Mouse (Mus musculus): ENCODE results near the gene Mtmr14. TPM values are rescaled to one million over a fixed set of nuclear protein-coding genes. Genes with fewer than 3 reads are reported as not detected.

Mtmr14 gene
- polyA plus RNA-seq, 1 experiment from 2014 or later, result 34.1 TPM

GRCm38 (mm10) chr6:113306322-113306985 lies 68.8 kb downstream of the Mtmr14 start:
- Histone ChIP-seq H3K27ac (ENCODE audit: low read depth, low read length) (peak overlapping the region; percentile 99), H3K9me3 (ENCODE audit: control insufficient read depth, low read length) (no peaks in the 10 kb centered on the region), H3K27me3 (replicated peaks; ENCODE audit: control insufficient read depth, insufficient read depth, low read length) (no peaks in the 10 kb centered on the region), H3K36me3 (ENCODE audit: control insufficient read depth, insufficient read depth, low read length) (no peaks in the 10 kb centered on the region), H3K4me2 (ENCODE audit: low read length) (peak overlapping the region; percentile 99), H3K9ac (ENCODE audit: low read depth, low read length) (peak overlapping the region; percentile 96), H3K4me3 (ENCODE audit: low read length) (peak overlapping the region; percentile 83), H3K4me1 (ENCODE audit: control insufficient read depth, insufficient read depth, low read depth, low read length) (peaks cover 18% of the 10 kb centered on the region)
- peak; percentile 98 for ATAC-seq
- under 1% methylated on average over 46 of the region's 50 CpGs for WGBS

DNA sequence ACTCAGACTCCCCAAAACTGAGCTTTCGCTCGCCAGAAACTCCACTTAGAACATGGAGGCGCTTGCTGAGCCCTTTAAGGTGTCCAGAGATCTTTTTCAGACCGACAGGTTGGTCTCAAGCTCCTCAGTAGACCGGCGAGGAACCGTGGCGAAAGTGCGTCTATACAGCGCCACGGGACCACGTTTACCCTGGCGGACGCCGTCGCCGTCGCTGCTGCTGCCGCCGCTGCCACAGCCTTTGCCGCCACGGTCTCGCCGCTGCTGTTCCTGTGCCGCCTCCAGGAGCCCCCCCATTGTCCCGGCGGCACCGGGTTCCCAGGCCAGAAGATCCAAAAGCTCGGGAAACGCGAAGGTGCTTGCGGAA lies 69.3 kb downstream of the Mtmr14 start, which contains the start of gene Brpf1:
Brpf1 (plus strand) TSS at position 152 of the 364 bp plus-strand sequence.
- H3K4me3 ChIP-seq (ENCODE audit: low read length), result peak within 1 kb of the TSS; percentile 83
- peak; percentile 53 for ATAC-seq
- H3K27ac ChIP-seq (ENCODE audit: low read depth, low read length), result peak within 1 kb of the TSS; percentile 99
- H3K27me3 ChIP-seq (replicated peaks; ENCODE audit: control insufficient read depth, insufficient read depth, low read length), result no peaks in the 10 kb centered on the region
- no peaks in the 10 kb centered on the region for H3K36me3 ChIP-seq (ENCODE audit: control insufficient read depth, insufficient read depth, low read length)
- peak within 1 kb of the TSS; percentile 99 for H3K4me2 ChIP-seq (ENCODE audit: low read length)
- WGBS, result 0% methylated on average over 31 of the region's 32 CpGs
- H3K9ac ChIP-seq (ENCODE audit: low read depth, low read length), result peak within 1 kb of the TSS; percentile 96
- H3K9me3 ChIP-seq (ENCODE audit: control insufficient read depth, low read length), result no peaks in the 10 kb centered on the region
- H3K4me1 ChIP-seq (ENCODE audit: control insufficient read depth, insufficient read depth, low read depth, low read length), result peaks cover 18% of the 10 kb centered on the region

DNA sequence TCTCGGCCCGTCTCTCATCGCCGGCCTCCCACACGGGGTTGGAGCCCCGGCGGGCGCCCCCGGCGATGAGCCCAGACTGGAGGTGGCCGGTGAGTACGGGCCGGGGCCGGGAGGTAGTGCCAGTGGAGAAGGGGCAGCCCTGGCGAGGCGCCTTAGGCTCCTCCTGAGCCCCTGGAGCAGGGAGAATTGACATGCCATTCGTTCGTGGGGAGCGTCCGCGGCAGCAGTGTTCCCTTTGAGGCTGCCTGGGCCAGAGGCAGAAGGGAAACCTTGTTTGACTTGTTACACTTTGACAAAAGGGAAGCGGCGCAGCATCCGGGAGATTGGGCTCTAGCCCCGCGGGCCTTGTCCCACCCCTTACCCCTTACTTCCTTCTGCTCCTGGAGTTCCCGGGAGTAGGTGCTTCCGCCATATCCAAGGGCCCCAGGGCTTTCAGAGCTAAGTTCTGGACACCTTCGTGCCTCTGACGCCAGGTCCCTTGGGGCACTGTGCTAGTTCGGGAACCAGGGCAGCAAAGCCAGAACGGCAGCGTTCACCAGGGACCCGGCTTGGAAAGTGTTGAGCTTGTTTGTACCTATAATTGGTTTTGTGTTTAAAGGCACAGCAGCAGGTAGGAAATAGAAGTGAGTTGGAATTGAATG lies 70.0 kb downstream of the Mtmr14 start:
- peak overlapping the region; percentile 99 for H3K27ac ChIP-seq (ENCODE audit: low read depth, low read length)
- peaks cover 2% of the 10 kb centered on the region; the same call in 1 of the 2 replicates for H3K36me3 ChIP-seq (ENCODE audit: control insufficient read depth, insufficient read depth, low read length)
- under 1% methylated on average over 31 of the region's 34 CpGs for WGBS
- peak overlapping the region; percentile 99 for H3K4me2 ChIP-seq (ENCODE audit: low read length)
- no peak for ATAC-seq
- H3K4me1 ChIP-seq (ENCODE audit: control insufficient read depth, insufficient read depth, low read depth, low read length), result peaks cover 18% of the 10 kb centered on the region
- peak overlapping the region; percentile 96 for H3K9ac ChIP-seq (ENCODE audit: low read depth, low read length)
- H3K9me3 ChIP-seq (ENCODE audit: control insufficient read depth, low read length), result no peaks in the 10 kb centered on the region
- no peaks in the 10 kb centered on the region for H3K27me3 ChIP-seq (replicated peaks; ENCODE audit: control insufficient read depth, insufficient read depth, low read length)
- H3K4me3 ChIP-seq (ENCODE audit: low read length), result peak overlapping the region; percentile 83

- Histone ChIP-seq H3K27ac (ENCODE audit: low read depth, low read length) (no peak overlapping the region; the same call in 1 of the 2 replicates), H3K9me3 (ENCODE audit: control insufficient read depth, low read length) (no peaks in the 10 kb centered on the region), H3K4me3 (ENCODE audit: low read length) (peak overlapping the region; percentile 83), H3K36me3 (ENCODE audit: control insufficient read depth, insufficient read depth, low read length) (peaks cover 2% of the 10 kb centered on the region; the same call in 1 of the 2 replicates), H3K4me2 (ENCODE audit: low read length) (peak overlapping the region; percentile 99), H3K9ac (ENCODE audit: low read depth, low read length) (peak overlapping the region; percentile 96), H3K27me3 (replicated peaks; ENCODE audit: control insufficient read depth, insufficient read depth, low read length) (no peaks in the 10 kb centered on the region), H3K4me1 (ENCODE audit: control insufficient read depth, insufficient read depth, low read depth, low read length) (peaks cover 18% of the 10 kb centered on the region)
- 29% methylated on average over 5 of the region's 5 CpGs for WGBS
- no peak for ATAC-seq
Measured at GRCm38 (mm10) chr6:113308141-113308540, 70.5 kb downstream of the Mtmr14 start.

DNA sequence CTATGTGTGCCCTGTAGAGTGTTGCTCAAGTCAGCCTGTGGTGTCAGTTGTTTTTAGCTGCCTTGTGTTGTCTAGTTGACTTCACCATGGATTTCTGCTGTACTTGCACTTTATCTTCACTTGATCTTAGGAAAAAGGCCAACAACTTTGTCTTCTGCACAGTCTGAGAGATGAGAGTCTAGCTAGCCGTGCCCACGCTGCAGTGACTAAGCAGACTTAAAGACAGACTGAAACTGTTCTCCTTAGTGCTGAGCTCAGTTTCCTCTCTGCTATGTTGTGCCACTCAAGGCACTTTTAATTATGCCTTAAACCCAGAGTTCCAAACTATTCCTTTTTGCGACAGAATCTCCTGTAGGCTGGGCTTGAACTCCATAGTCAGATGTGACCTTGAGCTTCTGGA lies 78.3 kb downstream of the Mtmr14 start:
- H3K4me1 ChIP-seq (ENCODE audit: control insufficient read depth, insufficient read depth, low read depth, low read length), result no peaks in the 10 kb centered on the region
- peaks cover 60% of the 10 kb centered on the region for H3K36me3 ChIP-seq (ENCODE audit: control insufficient read depth, insufficient read depth, low read length)
- H3K4me3 ChIP-seq (ENCODE audit: low read length), result no peak overlapping the region
- ATAC-seq, result no peak
- no peaks in the 10 kb centered on the region for H3K27me3 ChIP-seq (replicated peaks; ENCODE audit: control insufficient read depth, insufficient read depth, low read length)
- H3K4me2 ChIP-seq (ENCODE audit: low read length), result no peak overlapping the region
- no peak overlapping the region for H3K27ac ChIP-seq (ENCODE audit: low read depth, low read length)
- 95% methylated on average over 3 of the region's 3 CpGs for WGBS
- H3K9me3 ChIP-seq (ENCODE audit: control insufficient read depth, low read length), result no peaks in the 10 kb centered on the region
- H3K9ac ChIP-seq (ENCODE audit: low read depth, low read length), result no peak overlapping the region

DNA sequence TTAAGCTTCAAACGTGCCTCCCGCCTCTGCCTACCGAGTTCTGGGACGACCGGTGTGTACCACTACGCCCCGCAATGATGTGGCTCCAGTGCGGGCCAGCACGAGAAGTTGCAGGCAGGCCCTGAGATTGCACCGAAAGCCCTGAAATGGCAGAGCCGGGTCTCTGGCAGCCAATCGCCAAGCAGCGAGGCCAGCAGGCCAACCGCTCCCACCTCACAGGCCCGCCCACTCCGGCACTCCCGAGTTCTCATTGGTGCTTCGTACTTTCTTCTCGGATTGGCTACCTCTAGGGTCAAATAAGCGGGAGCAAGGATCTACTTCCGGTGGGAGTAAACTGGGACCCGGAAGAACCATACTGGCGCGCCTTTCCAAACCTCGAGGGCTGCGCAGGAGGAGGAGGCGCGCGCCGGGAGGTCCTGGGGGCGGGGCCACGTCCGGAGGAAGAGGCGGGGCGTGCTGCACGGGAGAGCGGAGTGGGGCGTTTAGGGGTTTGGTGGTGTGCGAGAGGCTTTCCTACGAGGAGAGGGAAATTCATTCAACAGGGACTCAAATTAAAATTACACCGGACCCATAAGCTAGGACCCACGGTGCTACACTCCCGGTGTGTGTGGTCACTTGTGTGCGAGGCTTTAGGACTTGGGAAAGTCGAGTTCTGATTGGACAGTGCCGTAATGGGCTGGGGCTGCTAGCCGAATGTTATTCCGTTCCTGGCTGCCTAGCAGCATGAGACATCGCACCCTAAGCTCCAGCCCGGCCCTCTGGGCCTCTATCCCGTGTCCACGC lies 89.1 kb downstream of the Mtmr14 start, which contains the start of gene Ogg1:
Ogg1 (plus strand) TSS at position 440 of the 783 bp plus-strand sequence.
- peak within 1 kb of the TSS; percentile 70 for H3K9ac ChIP-seq (ENCODE audit: low read depth, low read length)
- H3K27me3 ChIP-seq (replicated peaks; ENCODE audit: control insufficient read depth, insufficient read depth, low read length), result no peaks in the 10 kb centered on the region
- no peaks in the 10 kb centered on the region for H3K9me3 ChIP-seq (ENCODE audit: control insufficient read depth, low read length)
- peak within 1 kb of the TSS; percentile 89 for H3K27ac ChIP-seq (ENCODE audit: low read depth, low read length)
- peak; percentile 99 for ATAC-seq
- H3K36me3 ChIP-seq (ENCODE audit: control insufficient read depth, insufficient read depth, low read length), result peaks cover 26% of the 10 kb centered on the region
- WGBS, result under 1% methylated on average over 52 of the region's 52 CpGs
- peaks cover 7% of the 10 kb centered on the region for H3K4me1 ChIP-seq (ENCODE audit: control insufficient read depth, insufficient read depth, low read depth, low read length)
- H3K4me2 ChIP-seq (ENCODE audit: low read length), result peak within 1 kb of the TSS; percentile 94
- H3K4me3 ChIP-seq (ENCODE audit: low read length), result peak within 1 kb of the TSS; percentile 65

GRCm38 (mm10) chr6:113329396-113329795 lies 91.8 kb downstream of the Mtmr14 start:
- ATAC-seq, result no peak
- Histone ChIP-seq H3K27me3 (replicated peaks; ENCODE audit: control insufficient read depth, insufficient read depth, low read length) (no peaks in the 10 kb centered on the region), H3K36me3 (ENCODE audit: control insufficient read depth, insufficient read depth, low read length) (peaks cover 3% of the 10 kb centered on the region; the same call in 1 of the 2 replicates), H3K9me3 (ENCODE audit: control insufficient read depth, low read length) (no peaks in the 10 kb centered on the region), H3K27ac (ENCODE audit: low read depth, low read length) (no peak overlapping the region), H3K4me3 (ENCODE audit: low read length) (no peak overlapping the region), H3K9ac (ENCODE audit: low read depth, low read length) (no peak overlapping the region), H3K4me2 (ENCODE audit: low read length) (no peak overlapping the region), H3K4me1 (ENCODE audit: control insufficient read depth, insufficient read depth, low read depth, low read length) (peaks cover 11% of the 10 kb centered on the region)
- WGBS, result 91% methylated on average over 1 of the region's 1 CpGs

GRCm38 (mm10) chr6:113330547-113330946 lies 92.9 kb downstream of the Mtmr14 start:
- H3K4me1 ChIP-seq (ENCODE audit: control insufficient read depth, insufficient read depth, low read depth, low read length), result peaks cover 9% of the 10 kb centered on the region
- H3K36me3 ChIP-seq (ENCODE audit: control insufficient read depth, insufficient read depth, low read length), result peaks cover 9% of the 10 kb centered on the region; the same call in 1 of the 2 replicates
- no peaks in the 10 kb centered on the region for H3K27me3 ChIP-seq (replicated peaks; ENCODE audit: control insufficient read depth, insufficient read depth, low read length)
- 65% methylated on average over 2 of the region's 2 CpGs for WGBS
- H3K27ac ChIP-seq (ENCODE audit: low read depth, low read length), result no peak overlapping the region
- H3K4me2 ChIP-seq (ENCODE audit: low read length), result no peak overlapping the region
- no peak for ATAC-seq
- H3K9me3 ChIP-seq (ENCODE audit: control insufficient read depth, low read length), result no peaks in the 10 kb centered on the region
- H3K4me3 ChIP-seq (ENCODE audit: low read length), result no peak overlapping the region
- H3K9ac ChIP-seq (ENCODE audit: low read depth, low read length), result no peak overlapping the region

All from hindbrain, embryonic 16.5 days (tissue).